Mouse (Mus musculus): Measurements from ENCODE around the gene Sec14l3.
A peak's percentile ranks its signal among the peaks of the same experiment; 100 is the strongest.

Gene Sec14l3

GRCm38 (mm10) chr11:4053586-4053985, 11.1 kb upstream of the Sec14l3 start:
- DNase-seq (ENCODE audit: extremely low read depth, low read depth, low spot score): no peak

- DNase-seq (ENCODE audit: extremely low read depth, low read depth, low spot score): no peak
These were observed 3.6 kb upstream of the Sec14l3 start for GRCm38 (mm10) chr11:4060866-4061575.

- DNase-seq (ENCODE audit: extremely low read depth, low read depth, low spot score): no peak
These were observed 2.1 kb upstream of the Sec14l3 start for GRCm38 (mm10) chr11:4062523-4062922.

DNA sequence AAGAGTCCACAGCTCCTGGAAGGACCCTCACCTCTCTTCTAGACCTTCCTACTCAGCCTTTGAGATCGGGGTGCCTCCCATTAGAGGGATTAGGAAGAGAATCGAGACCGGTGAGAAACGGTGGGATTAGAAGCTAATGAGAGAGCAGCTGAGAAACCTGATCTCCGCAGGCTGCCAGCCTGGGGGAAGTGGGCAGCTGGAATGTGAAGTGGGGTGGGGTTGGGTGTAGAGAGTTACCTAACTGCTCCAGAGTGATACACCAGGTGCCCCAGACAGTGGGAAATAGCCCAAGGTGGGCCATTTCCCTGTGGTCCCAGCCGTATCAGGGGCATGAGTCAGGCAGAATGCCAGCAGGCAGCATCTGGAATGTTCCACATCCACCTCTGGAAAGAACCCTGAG, 1.7 kb upstream of the Sec14l3 start:
- DNase-seq (ENCODE audit: extremely low read depth, low read depth, low spot score): no peak

GRCm38 (mm10) chr11:4069664-4070063, 5.0 kb downstream of the Sec14l3 start:
- DNase-seq (ENCODE audit: extremely low read depth, low read depth, low spot score): no peak

DNA sequence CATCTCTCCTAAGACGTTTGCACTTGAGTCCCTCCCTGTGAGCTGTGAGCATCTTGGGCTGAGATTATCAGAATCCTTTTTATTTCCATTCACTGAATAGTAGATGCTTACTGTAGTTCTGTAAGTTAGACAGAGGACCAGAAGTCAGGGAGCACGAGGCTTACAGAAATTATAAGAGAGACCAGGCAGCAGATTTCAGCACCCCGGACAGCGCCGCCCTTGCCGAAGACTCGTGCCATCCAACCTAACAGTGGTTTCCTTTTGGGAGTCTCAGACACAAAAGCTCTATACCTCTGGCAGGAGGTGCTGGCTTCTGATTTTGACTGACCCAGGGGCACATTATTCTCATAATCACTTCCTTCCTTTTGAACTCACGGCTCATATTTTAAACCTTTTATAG, 12.0 kb downstream of the Sec14l3 start:
- DNase-seq (ENCODE audit: extremely low read depth, low read depth, low spot score): no peak

GRCm38 (mm10) chr11:4078267-4078933, 13.8 kb downstream of the Sec14l3 start:
- DNase-seq (ENCODE audit: extremely low read depth, low read depth, low spot score): no peak

DNA sequence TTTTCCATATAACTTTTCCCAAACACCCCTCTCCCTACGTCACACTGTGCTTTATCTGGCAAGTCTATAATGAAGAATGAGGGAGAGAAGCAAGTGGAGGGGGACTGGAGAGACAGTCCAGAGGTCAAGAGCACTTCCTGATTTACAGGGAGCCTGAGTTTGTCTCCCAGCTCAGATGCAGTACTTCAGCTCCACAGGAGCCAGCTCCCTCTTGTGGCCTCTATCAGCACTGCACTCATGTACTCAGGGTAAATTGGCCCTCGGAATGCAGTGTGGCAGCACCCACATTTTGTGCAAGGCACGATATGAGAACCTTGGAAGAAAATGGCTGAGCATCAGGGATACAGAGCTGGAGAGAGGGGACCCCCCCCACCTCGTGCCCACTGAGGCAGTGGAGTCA, 15.6 kb downstream of the Sec14l3 start:
- DNase-seq (ENCODE audit: extremely low read depth, low read depth, low spot score): no peak

GRCm38 (mm10) chr11:4083316-4084078, 18.9 kb downstream of the Sec14l3 start:
- no peak for DNase-seq (ENCODE audit: extremely low read depth, low read depth, low spot score)

- no peak for DNase-seq (ENCODE audit: extremely low read depth, low read depth, low spot score)
These were observed 21.6 kb downstream of the Sec14l3 start for GRCm38 (mm10) chr11:4086246-4086645.

DNA sequence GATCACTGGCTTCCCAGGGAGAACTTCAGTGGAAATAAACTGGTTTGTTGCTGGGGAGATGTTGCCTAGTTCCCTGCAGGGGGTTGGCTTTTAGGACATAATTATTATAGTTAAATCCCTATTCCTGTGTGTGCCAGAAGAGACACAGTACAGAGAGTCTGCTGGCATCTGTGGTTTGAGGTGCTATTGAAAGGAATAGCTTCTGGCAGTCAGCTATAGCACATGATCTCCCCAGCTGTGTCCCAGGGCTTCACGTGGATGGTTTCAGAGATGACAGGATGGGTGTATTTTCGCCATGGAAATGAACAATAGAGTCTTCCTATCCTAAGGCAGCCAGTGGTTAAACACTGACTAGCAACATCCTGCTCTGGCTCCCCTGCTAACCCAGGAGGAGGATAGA, 22.6 kb downstream of the Sec14l3 start:
- no peak for DNase-seq (ENCODE audit: extremely low read depth, low read depth, low spot score)

GRCm38 (mm10) chr11:4093459-4094377, 29.1 kb downstream of the Sec14l3 start:
- no peak for DNase-seq (ENCODE audit: extremely low read depth, low read depth, low spot score)

GRCm38 (mm10) chr11:4094378-4095170, 29.9 kb downstream of the Sec14l3 start:
- DNase-seq (ENCODE audit: extremely low read depth, low read depth, low spot score): no peak

DNA sequence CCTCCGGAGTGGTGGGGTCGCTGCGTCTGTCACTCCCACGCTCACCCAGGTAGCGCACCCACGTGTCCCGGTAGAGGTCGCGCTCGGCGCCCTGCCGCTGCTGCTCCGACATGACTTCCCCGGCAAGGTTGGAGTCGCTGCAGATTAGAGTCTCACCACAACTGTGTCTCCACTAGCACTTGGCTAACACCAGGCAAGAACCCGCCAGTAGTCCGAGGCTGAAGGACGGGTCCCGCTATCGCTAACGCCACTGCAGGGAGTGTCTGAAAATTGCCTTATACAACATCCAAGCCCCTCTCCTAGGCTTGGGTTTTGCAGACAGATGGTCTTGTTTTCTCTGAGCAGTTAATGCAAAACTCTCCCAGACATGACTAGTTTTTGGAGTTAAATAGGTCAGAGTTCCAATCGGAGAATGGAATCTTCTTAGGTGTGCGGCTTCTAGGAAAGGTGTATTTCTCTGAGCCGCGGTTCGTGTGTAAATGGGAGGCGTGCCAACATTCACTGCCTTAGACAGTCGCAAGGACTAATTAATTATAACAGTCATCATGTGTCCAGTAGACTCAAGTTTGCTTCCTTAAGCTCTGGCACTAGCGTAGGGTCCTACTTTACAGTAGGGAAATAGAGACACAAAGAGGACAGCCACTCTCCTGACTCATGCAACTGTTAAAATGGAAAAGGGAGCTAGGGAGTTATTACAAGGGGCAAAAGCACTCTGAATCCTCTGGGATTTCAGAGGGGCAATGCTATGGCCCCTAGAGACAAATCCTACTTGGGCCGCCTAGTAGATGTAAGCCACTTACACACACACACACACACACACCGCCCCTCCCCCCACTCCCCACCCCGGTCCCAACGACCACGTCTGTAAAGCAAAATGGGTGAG, 30.8 kb downstream of the Sec14l3 start, which contains the start of gene Mtfp1:
Gene Mtfp1 (minus strand): TSS at position 275 of the 883 bp plus-strand sequence.
- DNase-seq (ENCODE audit: extremely low read depth, low read depth, low spot score): no peak

DNA sequence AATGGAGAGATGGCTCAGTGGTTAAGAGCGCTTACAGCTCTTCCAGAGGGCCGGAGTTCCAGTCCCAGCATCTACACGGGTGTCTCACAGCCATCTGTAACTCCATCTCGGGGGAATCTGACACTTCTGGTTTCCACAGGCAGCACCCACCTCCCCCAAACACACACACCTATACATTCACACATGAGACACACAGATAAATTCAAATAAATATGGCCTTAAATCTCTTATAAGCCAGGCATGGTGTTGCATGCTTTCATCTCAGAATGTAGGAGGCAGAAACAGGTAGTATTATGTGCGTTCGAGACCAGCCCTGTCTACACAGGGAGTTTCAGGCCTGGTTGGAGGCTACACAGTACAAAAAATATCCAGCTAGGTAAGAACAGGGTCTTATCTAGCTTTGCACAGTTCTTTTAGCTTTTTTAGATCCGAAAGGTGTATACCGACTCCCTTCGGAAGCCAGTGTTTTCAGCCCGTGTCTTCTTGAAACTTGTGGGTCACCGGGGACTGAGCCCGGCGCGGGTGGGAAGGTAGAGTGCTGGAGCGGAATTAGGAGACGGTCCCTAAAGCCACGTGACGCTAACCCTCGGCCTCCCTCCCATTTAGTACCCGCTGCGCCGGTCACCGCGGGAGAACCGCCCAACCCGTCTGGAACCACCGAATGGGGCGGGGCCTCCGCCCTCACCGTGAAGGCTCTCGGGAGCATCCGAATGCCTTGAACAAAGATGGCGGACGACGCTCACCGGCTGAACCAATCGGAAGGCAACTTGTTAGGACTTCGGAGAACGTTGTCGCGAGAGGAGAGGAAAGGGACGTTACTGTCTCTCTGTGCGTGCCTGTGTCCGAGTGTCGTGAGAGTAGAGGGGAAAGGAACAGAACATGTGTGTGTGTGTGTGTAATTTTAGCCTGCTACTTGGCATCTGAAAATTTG, 31.7 kb downstream of the Sec14l3 start:
- peak; percentile 81 for DNase-seq (ENCODE audit: extremely low read depth, low read depth, low spot score)

GRCm38 (mm10) chr11:4097091-4097621, 32.5 kb downstream of the Sec14l3 start:
- no peak for DNase-seq (ENCODE audit: extremely low read depth, low read depth, low spot score)

DNA sequence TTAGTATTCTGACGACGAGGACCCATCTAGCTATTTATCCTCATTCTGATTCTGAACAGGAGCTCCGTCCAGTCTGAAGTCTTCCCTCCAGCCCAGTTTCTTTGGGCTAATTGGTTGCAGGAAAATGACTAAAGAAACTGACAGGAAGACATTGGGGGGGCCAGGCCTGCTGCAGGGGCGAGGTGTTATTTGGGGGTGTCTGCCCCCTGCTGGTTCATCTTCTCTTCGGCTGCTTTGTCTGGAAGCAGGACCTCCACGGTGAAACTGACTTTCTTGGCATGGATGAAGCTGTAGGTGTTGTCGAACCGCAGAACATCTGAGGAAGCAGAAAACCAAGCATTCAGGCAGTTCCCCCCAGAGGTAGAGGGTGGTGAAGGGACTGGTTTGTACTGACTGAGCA, 33.5 kb downstream of the Sec14l3 start:
- DNase-seq (ENCODE audit: extremely low read depth, low read depth, low spot score): no peak

GRCm38 (mm10) chr11:4098816-4099215, 34.2 kb downstream of the Sec14l3 start:
- no peak for DNase-seq (ENCODE audit: extremely low read depth, low read depth, low spot score)

Data from fat pad, adult 2 months (tissue).